Mouse (Mus musculus): Measurements from ENCODE around the gene Ackr2.

GRCm38 (mm10) chr9:121859345-121859744 lies 38.8 kb upstream of the Ackr2 start:
- TF ChIP-seq CTCF (conservative IDR thresholded peaks at IDR 0.05; ENCODE audit: low read length) (no peak), NANOG (IDR thresholded peaks at IDR 0.05; ENCODE audit: borderline replicate concordance, low read length) (no peak)
